ENCODE assay signal across 29 mouse cellular contexts in genomic region chr9:41413791-41414190, GRCm38 (mm10).
DNase-seq lines count a peak whose midpoint lies in the region; ATAC-seq and TF ChIP-seq lines count a peak whose summit lies in the region.
"Had no signal": no experiment of that assay in that cellular context is flagged by ENCODE, and none has a peak within 500 bp of the region (broad histone marks: within the 10 kb centered on the region; RNA-seq: fewer than 3 reads in every experiment).

No protein-coding gene starts in this region.

- no peak for DNase-seq in hindbrain, embryonic 11.5 days (ENCODE audit: low spot score)
- peak; percentile 20 for DNase-seq in limb, embryonic 10.5 days (ENCODE audit: low spot score)
- DNase-seq in midbrain, postnatal 0 days (ENCODE audit: low spot score): peak; percentile 47
- DNase-seq: adrenal gland, adult 2 months; adrenal gland, postnatal 36 days; B cell, adult 2 months; cerebellum, adult 8-10 months; cerebellum, postnatal 36 days; gastrocnemius, postnatal 14 days; heart, adult 11 months; heart, postnatal 4 days; kidney, adult 18-20 months; kidney, postnatal 36 days; liver, postnatal 0 days; lung, postnatal 36 days; right cerebral cortex, postnatal 14 days had no signal

- H3K27ac ChIP-seq in hindbrain, embryonic 13.5 days: peak overlapping the region; percentile 31
- H3K27ac ChIP-seq in hindbrain, embryonic 11.5 days (ENCODE audit: low read depth, low read length): no peak overlapping the region
- H3K27ac ChIP-seq in neural tube, embryonic 13.5 days (replicated peaks): 0 out of 2 replicates have a peak overlapping the region, but pooled peaks have one; percentile 33
- no peak overlapping the region; the same call in 1 of the 2 replicates for H3K27ac ChIP-seq in neural tube, embryonic 15.5 days (replicated peaks)
- no peak overlapping the region for H3K27ac ChIP-seq in limb, embryonic 10.5 days
- peak overlapping the region; percentile 67; the same call in 1 of the 2 replicates for H3K27ac ChIP-seq in midbrain, postnatal 0 days (ENCODE audit: low read depth, low read length)
- H3K27ac ChIP-seq: embryonic facial prominence, embryonic 13.5 days; layer of hippocampus, adult 2 months; liver, embryonic 12.5 days; stomach, embryonic 15.5 days had no signal

- no peak overlapping the region for H3K9ac ChIP-seq in hindbrain, embryonic 13.5 days
- H3K9ac ChIP-seq in hindbrain, embryonic 11.5 days (ENCODE audit: low read depth, low read length): no peak overlapping the region
- H3K9ac ChIP-seq in neural tube, embryonic 13.5 days: no peak overlapping the region
- no peak overlapping the region; the same call in 1 of the 2 replicates for H3K9ac ChIP-seq in neural tube, embryonic 15.5 days (replicated peaks)
- no peak overlapping the region for H3K9ac ChIP-seq in midbrain, postnatal 0 days (replicated peaks; ENCODE audit: low read length, poor library complexity, severe bottlenecking)
- H3K9ac ChIP-seq: embryonic facial prominence, embryonic 13.5 days; liver, embryonic 12.5 days; liver, postnatal 0 days; stomach, embryonic 15.5 days had no signal

- peaks cover 24% of the 10 kb centered on the region for H3K36me3 ChIP-seq in hindbrain, embryonic 13.5 days
- H3K36me3 ChIP-seq in hindbrain, embryonic 11.5 days (ENCODE audit: control insufficient read depth, insufficient read depth, low read length): no peaks in the 10 kb centered on the region
- H3K36me3 ChIP-seq in neural tube, embryonic 13.5 days: peaks cover 43% of the 10 kb centered on the region
- H3K36me3 ChIP-seq in neural tube, embryonic 15.5 days: no peaks in the 10 kb centered on the region
- 0 out of 2 replicates have a peak, but pooled peaks cover 5% of the 10 kb centered on the region for H3K36me3 ChIP-seq in limb, embryonic 10.5 days
- no peaks in the 10 kb centered on the region for H3K36me3 ChIP-seq in midbrain, postnatal 0 days (ENCODE audit: insufficient read depth, low read length)
- H3K36me3 ChIP-seq: embryonic facial prominence, embryonic 13.5 days; liver, embryonic 12.5 days; stomach, embryonic 15.5 days had no signal

- no peak for TF ChIP-seq CTCF in midbrain, postnatal 0 days (IDR thresholded peaks at IDR 0.05)

- no peaks in the 10 kb centered on the region for H3K9me3 ChIP-seq in hindbrain, embryonic 13.5 days
- H3K9me3 ChIP-seq in hindbrain, embryonic 11.5 days (ENCODE audit: control insufficient read depth, low read length): no peaks in the 10 kb centered on the region
- no peaks in the 10 kb centered on the region for H3K9me3 ChIP-seq in neural tube, embryonic 13.5 days
- H3K9me3 ChIP-seq in neural tube, embryonic 15.5 days (replicated peaks): no peaks in the 10 kb centered on the region
- no peaks in the 10 kb centered on the region for H3K9me3 ChIP-seq in limb, embryonic 10.5 days (replicated peaks)
- no peaks in the 10 kb centered on the region for H3K9me3 ChIP-seq in midbrain, postnatal 0 days (ENCODE audit: low read length)
- H3K9me3 ChIP-seq: embryonic facial prominence, embryonic 13.5 days; liver, embryonic 12.5 days; stomach, embryonic 15.5 days had no signal

- H3K4me1 ChIP-seq in hindbrain, embryonic 13.5 days (replicated peaks): peaks cover 19% of the 10 kb centered on the region
- no peaks in the 10 kb centered on the region for H3K4me1 ChIP-seq in hindbrain, embryonic 11.5 days (replicated peaks; ENCODE audit: control insufficient read depth, insufficient read depth, low read length)
- H3K4me1 ChIP-seq in neural tube, embryonic 13.5 days (replicated peaks): peaks cover 18% of the 10 kb centered on the region
- H3K4me1 ChIP-seq in neural tube, embryonic 15.5 days: peaks cover 13% of the 10 kb centered on the region
- peaks cover 22% of the 10 kb centered on the region for H3K4me1 ChIP-seq in limb, embryonic 10.5 days
- H3K4me1 ChIP-seq in midbrain, postnatal 0 days (ENCODE audit: insufficient read depth, low read length): peaks cover 10% of the 10 kb centered on the region; the same call in 1 of the 2 replicates
- H3K4me1 ChIP-seq: liver, embryonic 12.5 days; stomach, embryonic 15.5 days had no signal

- H3K4me3 ChIP-seq in hindbrain, embryonic 13.5 days: no peak overlapping the region
- no peak overlapping the region for H3K4me3 ChIP-seq in hindbrain, embryonic 11.5 days (ENCODE audit: low read depth, low read length)
- no peak overlapping the region for H3K4me3 ChIP-seq in neural tube, embryonic 13.5 days
- H3K4me3 ChIP-seq in neural tube, embryonic 15.5 days (replicated peaks): no peak overlapping the region
- H3K4me3 ChIP-seq in limb, embryonic 10.5 days: no peak overlapping the region
- H3K4me3 ChIP-seq in midbrain, postnatal 0 days (ENCODE audit: low read depth, low read length): no peak overlapping the region
- H3K4me3 ChIP-seq: embryonic facial prominence, embryonic 13.5 days; erythroblast, embryonic 14.5 days; layer of hippocampus, adult 2 months; liver, embryonic 12.5 days; stomach, embryonic 15.5 days had no signal

- no peak overlapping the region for H3K4me2 ChIP-seq in hindbrain, embryonic 13.5 days
- no peak overlapping the region for H3K4me2 ChIP-seq in hindbrain, embryonic 11.5 days (replicated peaks; ENCODE audit: low read depth, low read length)
- H3K4me2 ChIP-seq in neural tube, embryonic 13.5 days: no peak overlapping the region
- H3K4me2 ChIP-seq in neural tube, embryonic 15.5 days: no peak overlapping the region
- no peak overlapping the region for H3K4me2 ChIP-seq in midbrain, postnatal 0 days (ENCODE audit: low read depth, low read length, poor library complexity, severe bottlenecking)
- H3K4me2 ChIP-seq: embryonic facial prominence, embryonic 13.5 days; heart, embryonic 11.5 days; liver, embryonic 12.5 days; stomach, embryonic 15.5 days had no signal

- no peaks in the 10 kb centered on the region for H3K27me3 ChIP-seq in hindbrain, embryonic 13.5 days
- H3K27me3 ChIP-seq in hindbrain, embryonic 11.5 days (ENCODE audit: control insufficient read depth, insufficient read depth, low read length): no peaks in the 10 kb centered on the region
- H3K27me3 ChIP-seq in neural tube, embryonic 13.5 days: no peaks in the 10 kb centered on the region
- no peaks in the 10 kb centered on the region for H3K27me3 ChIP-seq in neural tube, embryonic 15.5 days (replicated peaks)
- no peaks in the 10 kb centered on the region for H3K27me3 ChIP-seq in limb, embryonic 10.5 days (ENCODE audit: low read depth, poor library complexity, severe bottlenecking)
- H3K27me3 ChIP-seq in midbrain, postnatal 0 days (ENCODE audit: insufficient read depth, low read length): no peaks in the 10 kb centered on the region
- H3K27me3 ChIP-seq: CH12.LX; embryonic facial prominence, embryonic 13.5 days; liver, embryonic 12.5 days; stomach, embryonic 15.5 days had no signal

- 53% methylated on average over 3 of the region's 3 CpGs for WGBS in hindbrain, embryonic 13.5 days
- 70% methylated on average over 3 of the region's 3 CpGs for WGBS in hindbrain, embryonic 11.5 days
- 63% methylated on average over 3 of the region's 3 CpGs for WGBS in neural tube, embryonic 13.5 days
- 58% methylated on average over 3 of the region's 3 CpGs for WGBS in neural tube, embryonic 15.5 days
- WGBS in limb, embryonic 10.5 days: 85% methylated on average over 3 of the region's 3 CpGs
- 42% methylated on average over 3 of the region's 3 CpGs for WGBS in midbrain, postnatal 0 days

- no peak for ATAC-seq in hindbrain, embryonic 13.5 days (ENCODE audit: low FRiP score)
- no peak for ATAC-seq in hindbrain, embryonic 11.5 days (ENCODE audit: low FRiP score)
- no peak for ATAC-seq in neural tube, embryonic 13.5 days (ENCODE audit: low read depth)
- ATAC-seq in neural tube, embryonic 15.5 days (ENCODE audit: low FRiP score): no peak
- ATAC-seq in midbrain, postnatal 0 days (ENCODE audit: low FRiP score): no peak
- ATAC-seq in erythroblast, adult 5-6 weeks (replicated peaks; ENCODE audit: low FRiP score, poor library complexity, severe bottlenecking): no peak
- ATAC-seq in CD4-positive, CD25-positive, alpha-beta regulatory T cell, adult 4 months: no peak
- ATAC-seq: activated CD4-positive, CD25-positive, alpha-beta regulatory T cell, adult 4 months; liver, embryonic 12.5 days; liver, postnatal 0 days had no signal

Comparison
In these comparisons a context has a peak if more than half of its experiments do, and no peak if none do; other contexts are left out.
1. H3K27ac ChIP-seq: peak in hindbrain, embryonic 13.5 days (single experiment), neural tube, embryonic 13.5 days (single experiment) and midbrain, postnatal 0 days (single experiment); none in hindbrain, embryonic 11.5 days (single experiment), neural tube, embryonic 15.5 days (single experiment) and limb, embryonic 10.5 days (single experiment).